Mouse (Mus musculus): ENCODE measurements around the gene Arhgdig. TPM values are rescaled to one million over a fixed set of nuclear protein-coding genes. Genes with fewer than 3 reads are reported as not detected.

Arhgdig gene
- polyA plus RNA-seq, 1 experiment from 2014 or later: not detected

DNA sequence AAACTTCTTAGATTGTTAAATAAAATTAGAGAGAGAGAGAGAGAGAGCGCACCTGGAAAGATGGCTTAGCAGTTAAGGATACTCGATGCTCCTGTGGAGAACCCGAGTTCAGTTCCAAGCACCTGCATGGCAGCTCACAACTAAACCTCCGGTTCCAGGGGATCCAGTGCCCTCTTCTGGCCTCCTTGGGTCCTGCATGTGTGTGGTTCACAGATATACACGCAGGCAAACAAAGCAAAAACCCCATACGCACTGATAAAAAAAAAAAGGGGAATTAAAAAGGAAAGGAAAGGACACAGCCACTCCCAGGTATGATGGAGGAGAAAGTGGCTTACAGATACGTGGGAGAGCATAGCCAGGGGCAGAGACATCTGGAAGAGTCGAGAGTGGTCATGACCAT, 25.3 kb upstream of the Arhgdig start:
- no peak overlapping the region for H3K27ac ChIP-seq
- H3K79me2 ChIP-seq (ENCODE audit: inconsistent target): peaks cover 88% of the 10 kb centered on the region
- H3K36me3 ChIP-seq (ENCODE audit: inconsistent target): no peaks in the 10 kb centered on the region
- H3K4me3 ChIP-seq (ENCODE audit: inconsistent target): no peak overlapping the region
- 91% methylated on average over 6 of the region's 8 CpGs for WGBS (ENCODE audit: missing documents)

DNA sequence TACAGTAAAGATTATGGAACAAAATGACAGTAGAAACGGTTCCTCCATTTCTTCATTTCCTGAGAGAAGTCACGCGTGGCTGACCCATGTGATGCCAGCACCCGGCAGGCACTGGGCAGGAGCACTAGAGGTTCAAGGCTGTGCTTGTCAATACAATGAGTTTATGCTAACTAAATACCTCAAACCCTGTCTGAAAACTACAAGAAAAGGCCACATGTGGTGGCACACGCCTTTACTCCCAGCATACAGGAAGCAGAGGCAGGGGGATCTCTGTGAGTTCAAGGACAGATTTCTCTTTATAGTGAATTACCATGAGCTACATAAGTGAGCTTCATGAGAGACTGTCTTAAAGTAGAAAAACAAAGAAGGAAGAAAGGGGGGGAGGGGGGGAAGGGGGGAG, 23.6 kb upstream of the Arhgdig start:
- Histone ChIP-seq H3K27ac (peak overlapping the region; percentile 86), H3K36me3 (ENCODE audit: inconsistent target) (no peaks in the 10 kb centered on the region), H3K4me3 (ENCODE audit: inconsistent target) (no peak overlapping the region), H3K79me2 (ENCODE audit: inconsistent target) (peaks cover 87% of the 10 kb centered on the region)
- WGBS (ENCODE audit: missing documents): 34% methylated on average over 5 of the region's 5 CpGs

DNA sequence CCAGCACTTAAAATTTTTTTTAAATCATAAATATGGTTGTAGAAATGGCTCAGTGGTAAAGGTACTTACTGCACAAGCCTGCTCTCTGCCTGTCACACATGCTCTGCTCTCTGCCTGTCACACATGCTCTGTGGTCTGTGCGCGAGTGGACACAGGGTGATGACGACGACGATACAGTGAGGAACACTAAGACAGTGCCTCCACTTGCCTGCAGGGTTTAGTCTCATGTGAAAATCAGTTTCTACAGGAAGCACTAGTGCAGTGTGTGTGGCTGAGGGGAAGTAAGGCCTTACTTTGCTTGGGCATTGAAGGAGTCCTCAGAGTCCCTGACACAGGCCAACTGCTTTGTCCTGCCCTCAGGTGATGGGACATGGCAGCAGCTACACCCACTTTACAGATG, 22.2 kb upstream of the Arhgdig start:
- Histone ChIP-seq H3K79me2 (ENCODE audit: inconsistent target) (peaks cover 84% of the 10 kb centered on the region), H3K4me3 (ENCODE audit: inconsistent target) (no peak overlapping the region), H3K27ac (peak overlapping the region; percentile 86), H3K36me3 (ENCODE audit: inconsistent target) (0 out of 2 replicates have a peak, but pooled peaks cover 6% of the 10 kb centered on the region)
- WGBS (ENCODE audit: missing documents): 45% methylated on average over 5 of the region's 5 CpGs

DNA sequence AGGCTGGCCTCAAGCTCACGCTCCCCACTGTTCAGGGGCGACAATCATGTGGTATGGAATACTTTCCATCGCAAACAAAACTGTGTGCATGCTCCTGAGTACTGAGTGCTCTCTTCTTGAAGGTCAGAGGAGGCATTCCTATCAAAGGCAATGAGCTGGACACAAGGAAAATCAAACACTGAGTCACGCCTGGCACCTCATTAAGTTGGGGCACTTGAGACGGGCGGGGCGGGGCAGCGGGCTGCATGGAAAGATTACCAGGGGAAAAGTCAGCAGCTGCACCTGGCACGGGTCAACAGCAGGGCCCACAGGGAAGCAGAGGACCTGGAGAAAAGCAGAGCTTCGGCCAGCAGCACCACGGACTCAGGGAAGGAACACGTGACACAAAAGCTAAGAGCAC, 17.6 kb upstream of the Arhgdig start:
- H3K36me3 ChIP-seq (ENCODE audit: inconsistent target): peaks cover 17% of the 10 kb centered on the region
- WGBS (ENCODE audit: missing documents): 94% methylated on average over 12 of the region's 12 CpGs
- peaks cover 48% of the 10 kb centered on the region; the same call in 1 of the 2 replicates for H3K79me2 ChIP-seq (ENCODE audit: inconsistent target)
- no peak overlapping the region for H3K27ac ChIP-seq
- no peak overlapping the region for H3K4me3 ChIP-seq (ENCODE audit: inconsistent target)

DNA sequence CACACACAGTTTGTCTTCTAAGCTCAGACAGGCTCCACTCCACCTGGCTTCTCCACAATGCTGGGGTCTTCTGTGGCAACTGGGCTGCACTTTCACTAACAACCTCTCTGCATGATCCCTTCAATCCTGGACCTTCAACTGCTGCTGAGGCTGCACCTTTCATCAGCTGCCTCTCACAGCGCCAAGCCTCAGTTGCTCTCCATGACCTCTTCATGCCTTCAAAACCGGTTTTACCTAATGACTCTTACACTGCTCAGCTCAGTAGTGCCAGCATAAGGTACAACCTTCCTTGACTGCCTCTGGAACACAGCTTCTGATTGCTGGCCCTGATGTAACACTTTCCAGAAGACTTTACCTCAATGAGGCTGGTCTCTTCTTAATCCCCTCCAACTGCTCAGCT, 13.9 kb upstream of the Arhgdig start:
- Histone ChIP-seq H3K36me3 (ENCODE audit: inconsistent target) (peaks cover 50% of the 10 kb centered on the region), H3K4me3 (ENCODE audit: inconsistent target) (no peak overlapping the region), H3K79me2 (ENCODE audit: inconsistent target) (peaks cover 13% of the 10 kb centered on the region; the same call in 1 of the 2 replicates), H3K27ac (no peak overlapping the region)
- 74% methylated on average over 2 of the region's 2 CpGs for WGBS (ENCODE audit: missing documents)

DNA sequence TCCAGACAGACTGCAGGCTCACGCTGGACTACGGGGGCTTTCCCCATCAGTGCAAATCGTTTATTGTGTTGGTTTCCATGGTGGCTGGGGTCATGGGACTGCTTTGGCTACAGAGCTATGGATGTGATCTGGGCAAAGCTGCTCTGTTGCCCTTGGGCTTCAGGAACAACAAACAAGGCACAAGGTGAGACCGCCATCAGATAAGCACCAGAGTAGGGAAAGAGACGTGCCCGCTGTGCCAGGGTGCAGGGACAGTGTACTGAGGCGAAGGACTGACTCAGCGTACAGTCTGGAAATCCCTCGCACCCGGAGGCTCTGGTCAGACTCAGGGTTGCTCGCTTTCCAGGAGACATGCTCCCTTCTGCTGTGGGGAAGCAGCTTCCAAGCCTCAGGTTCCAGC, 5.1 kb upstream of the Arhgdig start:
- H3K27ac ChIP-seq: no peak overlapping the region
- H3K36me3 ChIP-seq (ENCODE audit: inconsistent target): peaks cover 59% of the 10 kb centered on the region
- no peak overlapping the region for H3K4me3 ChIP-seq (ENCODE audit: inconsistent target)
- WGBS (ENCODE audit: missing documents): 93% methylated on average over 11 of the region's 11 CpGs
- H3K79me2 ChIP-seq (ENCODE audit: inconsistent target): no peaks in the 10 kb centered on the region

DNA sequence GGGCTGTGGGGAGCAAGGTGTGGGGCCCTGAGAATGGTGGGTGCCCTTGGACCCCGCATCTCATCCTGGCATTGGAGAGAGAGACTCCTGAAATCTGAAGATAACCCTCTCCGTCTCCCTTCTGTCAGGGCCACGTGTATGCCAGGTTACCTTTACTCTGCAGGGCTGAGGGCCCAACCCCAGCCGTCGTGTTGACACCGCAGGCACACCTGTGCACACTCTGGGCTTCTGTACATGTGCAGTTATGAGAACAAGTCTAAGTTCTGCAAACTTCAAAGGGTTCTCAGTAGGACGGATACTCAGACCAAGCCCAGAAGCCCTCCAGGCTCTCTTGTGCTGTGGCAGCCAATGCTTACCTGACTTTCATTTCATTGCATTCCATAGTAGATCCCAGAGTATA, 4.7 kb upstream of the Arhgdig start:
- no peaks in the 10 kb centered on the region for H3K79me2 ChIP-seq (ENCODE audit: inconsistent target)
- 95% methylated on average over 7 of the region's 7 CpGs for WGBS (ENCODE audit: missing documents)
- H3K36me3 ChIP-seq (ENCODE audit: inconsistent target): peaks cover 54% of the 10 kb centered on the region
- H3K4me3 ChIP-seq (ENCODE audit: inconsistent target): no peak overlapping the region
- no peak overlapping the region for H3K27ac ChIP-seq

DNA sequence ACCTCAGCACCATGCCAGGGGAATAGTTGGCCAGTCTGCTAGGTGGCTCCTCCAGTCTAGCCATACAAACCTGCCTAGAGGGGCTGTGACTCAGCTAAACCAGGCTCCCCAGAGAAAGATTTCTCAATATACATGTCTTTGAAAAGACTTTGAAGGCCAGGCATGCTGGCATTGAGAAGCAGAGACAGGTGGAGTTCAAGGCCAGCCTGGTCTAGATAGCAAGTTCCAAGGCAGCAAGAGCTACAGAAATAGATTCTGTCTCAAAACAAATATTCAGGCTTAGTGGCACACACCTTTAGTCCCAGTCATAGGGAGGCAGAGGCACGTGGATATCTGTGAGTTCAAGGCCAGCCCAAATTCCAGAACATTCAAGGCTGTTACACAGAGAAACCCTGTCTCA, 1.2 kb downstream of the Arhgdig start:
- H3K27ac ChIP-seq: no peak overlapping the region
- no peaks in the 10 kb centered on the region for H3K36me3 ChIP-seq (ENCODE audit: inconsistent target)
- 80% methylated on average over 1 of the region's 1 CpGs for WGBS (ENCODE audit: missing documents)
- H3K79me2 ChIP-seq (ENCODE audit: inconsistent target): no peaks in the 10 kb centered on the region
- H3K4me3 ChIP-seq (ENCODE audit: inconsistent target): no peak overlapping the region

DNA sequence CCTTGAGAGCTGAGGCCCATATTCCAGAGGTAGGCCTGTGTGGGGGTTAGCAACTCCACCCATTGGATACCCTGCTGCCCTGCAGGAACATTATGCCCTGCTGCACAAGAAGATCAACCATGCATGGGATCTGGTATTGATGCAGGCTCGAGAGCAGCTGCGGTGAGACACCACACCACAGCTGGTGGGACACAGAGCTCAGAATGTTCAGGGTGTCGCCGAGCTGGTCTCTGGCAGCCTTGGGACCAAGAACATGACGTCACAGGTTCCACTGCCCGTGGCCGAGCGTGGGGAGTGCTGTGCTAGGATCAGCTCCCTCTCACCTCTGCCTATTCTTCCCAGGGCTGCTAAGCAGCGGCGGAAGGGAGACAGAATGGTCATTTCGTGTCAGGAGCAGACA, 2.8 kb downstream of the Arhgdig start:
- Histone ChIP-seq H3K36me3 (ENCODE audit: inconsistent target) (no peaks in the 10 kb centered on the region), H3K4me3 (ENCODE audit: inconsistent target) (no peak overlapping the region), H3K79me2 (ENCODE audit: inconsistent target) (no peaks in the 10 kb centered on the region), H3K27ac (no peak overlapping the region)
- 89% methylated on average over 11 of the region's 11 CpGs for WGBS (ENCODE audit: missing documents)

DNA sequence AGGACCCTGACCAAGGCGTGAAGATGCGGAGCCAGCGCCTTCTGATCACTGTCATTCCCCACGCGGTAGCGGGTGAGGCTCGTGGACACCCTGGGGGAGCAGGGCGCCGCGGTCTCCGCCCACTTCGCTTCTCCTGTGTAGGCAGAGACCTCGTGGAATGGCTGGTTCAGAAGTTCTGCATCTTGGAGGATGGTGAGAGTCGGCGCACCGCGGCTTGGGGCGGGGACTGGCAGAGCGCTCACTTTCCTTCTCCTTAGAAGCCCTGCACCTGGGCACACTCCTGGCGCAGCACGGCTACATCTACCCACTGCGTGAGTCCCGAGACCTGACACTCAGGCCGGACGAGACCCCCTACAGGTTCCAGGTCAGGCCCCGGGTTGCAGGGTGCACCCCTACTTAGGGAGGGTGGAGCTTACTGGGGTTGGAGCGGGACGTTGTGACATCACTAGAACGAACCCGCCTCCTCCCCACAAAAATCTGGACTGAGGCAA, 4.2 kb downstream of the Arhgdig start:
- H3K27ac ChIP-seq: no peak overlapping the region
- no peaks in the 10 kb centered on the region for H3K79me2 ChIP-seq (ENCODE audit: inconsistent target)
- H3K36me3 ChIP-seq (ENCODE audit: inconsistent target): no peaks in the 10 kb centered on the region
- WGBS (ENCODE audit: missing documents): 1% methylated on average over 27 of the region's 30 CpGs
- peak overlapping the region; percentile 54 for H3K4me3 ChIP-seq (ENCODE audit: inconsistent target)

DNA sequence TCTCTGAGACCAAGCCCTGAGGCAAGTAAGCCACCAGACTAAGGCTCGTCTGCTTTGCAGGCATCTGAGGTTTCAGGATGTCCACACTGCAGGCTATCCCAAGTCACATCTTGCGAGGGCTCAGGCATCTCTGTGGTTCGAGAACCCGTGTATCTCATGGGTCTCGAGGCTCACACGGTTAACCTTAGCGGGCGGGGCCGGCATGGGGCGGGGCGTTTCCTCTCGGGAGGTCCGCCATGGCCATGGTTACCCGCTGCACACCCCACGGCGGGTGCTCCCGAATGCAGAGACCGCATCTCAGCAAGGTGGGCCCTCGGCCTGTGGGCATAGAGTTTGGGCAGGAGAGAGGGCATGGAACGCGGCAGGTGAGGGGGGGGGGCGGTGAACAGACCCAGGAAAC, 4.8 kb downstream of the Arhgdig start, which contains the start of gene Rgs11:
Gene Rgs11, plus strand, starts transcription at position 215 of the 400 bp plus-strand sequence.
- peak within 1 kb of the TSS; percentile 54 for H3K4me3 ChIP-seq (ENCODE audit: inconsistent target)
- H3K27ac ChIP-seq: no peak within 1 kb of the TSS
- no peaks in the 10 kb centered on the region for H3K79me2 ChIP-seq (ENCODE audit: inconsistent target)
- H3K36me3 ChIP-seq (ENCODE audit: inconsistent target): no peaks in the 10 kb centered on the region
- 4% methylated on average over 22 of the region's 22 CpGs for WGBS (ENCODE audit: missing documents)

DNA sequence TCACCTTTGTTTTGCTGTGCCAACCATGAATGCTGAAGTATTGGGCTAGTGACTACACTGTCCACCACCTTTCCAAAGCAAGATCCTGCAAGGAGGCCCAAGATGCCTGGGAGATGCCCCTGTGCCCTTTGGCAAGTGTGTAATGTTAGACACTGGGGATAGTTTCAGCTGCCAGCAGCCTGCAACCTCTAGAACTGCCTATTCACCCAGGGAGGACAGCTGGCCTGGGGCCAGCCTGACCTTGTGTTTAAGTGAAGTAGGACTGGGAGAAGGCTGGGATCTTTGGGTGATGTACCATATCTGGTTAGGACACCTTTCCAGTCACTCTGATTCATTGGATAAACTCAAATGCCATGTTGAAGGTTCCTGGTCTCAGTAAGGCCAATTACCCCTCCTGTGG, 5.6 kb downstream of the Arhgdig start:
- H3K27ac ChIP-seq: no peak overlapping the region
- H3K36me3 ChIP-seq (ENCODE audit: inconsistent target): no peaks in the 10 kb centered on the region
- H3K4me3 ChIP-seq (ENCODE audit: inconsistent target): no peak overlapping the region
- H3K79me2 ChIP-seq (ENCODE audit: inconsistent target): no peaks in the 10 kb centered on the region

DNA sequence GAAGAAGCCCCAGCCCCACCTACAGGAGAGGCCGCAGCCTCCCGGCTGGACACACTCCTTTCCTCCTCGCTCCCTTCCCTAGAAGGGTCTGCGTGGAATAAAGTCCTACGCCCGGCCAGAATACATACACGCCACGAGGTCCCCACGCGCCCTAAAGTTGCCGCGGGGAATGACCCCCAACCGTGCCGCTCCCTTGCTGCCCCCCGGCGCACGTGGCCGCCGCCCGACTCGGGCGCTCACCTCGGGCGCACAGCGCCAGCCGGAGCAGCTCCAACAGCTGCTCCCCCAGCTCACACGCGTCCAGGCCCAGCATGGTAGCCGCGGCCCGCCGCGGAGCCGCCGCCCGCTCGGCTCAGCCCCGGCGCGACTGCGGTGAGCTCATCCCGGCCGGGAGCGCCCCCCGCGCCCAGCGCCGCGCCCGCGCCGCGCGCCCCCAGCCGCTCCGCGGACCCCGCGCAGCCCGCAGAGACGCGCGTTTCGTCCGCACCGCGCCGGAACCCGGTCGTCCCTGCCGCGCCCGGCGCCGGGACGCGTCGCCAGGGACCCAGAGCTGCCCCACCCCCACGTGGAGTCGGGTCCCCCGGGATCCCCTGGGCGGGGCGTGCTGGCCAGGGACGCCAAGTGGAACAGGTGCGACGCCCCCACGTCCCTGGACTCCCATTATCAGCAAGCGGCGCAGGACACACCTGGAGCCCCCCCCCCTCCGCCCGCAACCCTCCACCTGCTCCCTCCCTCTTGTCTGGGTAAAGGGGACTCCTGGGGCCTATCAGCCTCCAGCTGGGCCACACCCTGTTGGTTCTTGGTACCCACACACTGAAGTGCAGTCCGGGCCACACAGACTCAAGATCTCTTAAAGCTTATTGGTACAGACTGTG, 6.5 kb downstream of the Arhgdig start:
- H3K79me2 ChIP-seq (ENCODE audit: inconsistent target): no peaks in the 10 kb centered on the region
- no peak overlapping the region for H3K27ac ChIP-seq
- no peaks in the 10 kb centered on the region for H3K36me3 ChIP-seq (ENCODE audit: inconsistent target)
- 3% methylated on average over 40 of the region's 92 CpGs for WGBS (ENCODE audit: missing documents)
- no peak overlapping the region for H3K4me3 ChIP-seq (ENCODE audit: inconsistent target)

DNA sequence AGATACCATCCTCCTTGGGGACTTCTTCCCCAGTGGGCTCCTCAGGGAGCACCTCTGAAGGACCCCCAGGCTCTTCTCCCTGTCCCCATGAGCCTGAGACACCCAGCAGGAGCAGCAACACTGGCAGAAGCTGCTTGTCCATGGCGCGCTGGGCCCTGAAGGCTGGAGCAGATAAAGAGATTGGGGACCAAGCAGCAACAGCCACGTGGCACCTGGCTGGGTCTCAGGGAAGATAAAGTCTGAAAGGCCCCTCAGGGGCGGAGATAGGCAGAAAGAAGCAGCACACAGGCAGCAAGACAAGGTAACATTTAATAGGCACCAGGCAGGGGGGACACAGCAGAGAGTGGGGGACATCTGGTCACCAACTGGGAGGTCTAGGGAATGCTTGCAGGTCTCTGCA, 8.7 kb downstream of the Arhgdig start, which contains the start of gene Pdia2:
Gene Pdia2, minus strand, starts transcription at position 196 of the 400 bp plus-strand sequence.
- 87% methylated on average over 4 of the region's 4 CpGs for WGBS (ENCODE audit: missing documents)
- no peak within 1 kb of the TSS for H3K4me3 ChIP-seq (ENCODE audit: inconsistent target)
- no peaks in the 10 kb centered on the region for H3K79me2 ChIP-seq (ENCODE audit: inconsistent target)
- H3K36me3 ChIP-seq (ENCODE audit: inconsistent target): peaks cover 14% of the 10 kb centered on the region; the same call in 1 of the 2 replicates
- H3K27ac ChIP-seq: no peak within 1 kb of the TSS

DNA sequence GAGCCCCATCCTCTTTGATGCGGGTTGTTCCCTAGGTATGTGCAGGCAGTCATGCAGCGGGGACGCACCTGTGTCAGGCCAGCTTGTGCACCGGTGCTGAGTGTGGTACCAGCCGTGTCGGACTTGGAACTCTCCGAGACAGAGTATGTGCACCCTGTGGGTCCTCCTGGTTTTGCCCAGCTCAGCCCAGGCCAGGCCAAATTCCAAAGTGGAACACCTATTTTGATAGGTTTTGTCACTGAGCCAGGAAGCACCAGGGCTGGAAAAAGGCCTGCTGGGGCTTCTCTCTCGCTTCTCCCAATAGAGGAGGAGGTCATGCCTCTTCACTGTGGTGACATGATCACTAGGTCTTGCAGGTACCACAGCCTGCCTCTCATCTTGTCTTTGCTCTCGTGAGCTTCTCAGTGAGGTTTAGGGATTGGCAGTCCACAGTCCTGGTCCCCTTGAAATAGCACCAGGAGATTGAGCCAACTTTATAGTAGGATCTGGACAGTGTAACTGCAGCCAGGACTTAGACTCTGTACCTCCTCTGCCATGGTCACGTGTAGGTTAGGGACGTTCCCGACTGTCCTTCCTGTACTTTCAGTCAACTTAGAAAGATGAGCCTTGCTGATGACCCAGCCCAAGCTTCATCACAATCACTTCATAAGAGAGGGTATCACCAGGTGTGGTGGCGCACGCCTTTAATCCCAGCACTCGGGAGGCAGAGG, 14.9 kb downstream of the Arhgdig start:
- Histone ChIP-seq H3K79me2 (ENCODE audit: inconsistent target) (no peaks in the 10 kb centered on the region), H3K4me3 (ENCODE audit: inconsistent target) (no peak overlapping the region), H3K36me3 (ENCODE audit: inconsistent target) (peaks cover 68% of the 10 kb centered on the region), H3K27ac (no peak overlapping the region)
- 95% methylated on average over 15 of the region's 15 CpGs for WGBS (ENCODE audit: missing documents)
